12 mouse cellular contexts compared by ENCODE assay signal in the genomic region with DNA sequence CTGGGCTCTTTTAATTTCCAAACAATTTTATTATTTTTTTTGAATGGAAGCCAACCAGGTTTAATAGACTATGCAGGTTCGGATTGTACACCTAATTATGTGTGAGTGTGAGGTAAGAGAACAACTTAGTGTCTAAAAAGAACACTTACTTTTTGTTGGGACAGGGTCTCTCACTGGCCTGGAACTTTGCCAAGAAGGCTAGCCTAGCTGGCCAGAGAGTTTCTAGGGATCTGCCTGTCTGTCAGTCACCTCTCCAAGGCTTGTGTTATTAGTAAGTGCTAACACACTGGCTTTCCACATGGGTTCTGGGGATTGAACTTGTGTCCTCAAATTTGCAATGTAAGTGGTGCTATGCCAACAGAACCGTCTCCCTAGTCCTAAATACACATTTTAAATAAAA.
"Had no signal": no experiment of that assay in that cellular context is flagged by ENCODE, and none has a peak within 500 bp of the region (broad histone marks: within the 10 kb centered on the region; RNA-seq: fewer than 3 reads in every experiment).

No protein-coding gene starts in this region.

- H3K27ac ChIP-seq: kidney, postnatal 0 days; layer of hippocampus, adult 2 months; limb, embryonic 15.5 days; liver, embryonic 13.5 days; midbrain, embryonic 15.5 days; stomach, postnatal 0 days had no signal

- ATAC-seq: liver, postnatal 0 days; midbrain, embryonic 15.5 days had no signal

- H3K36me3 ChIP-seq: limb, embryonic 15.5 days; midbrain, embryonic 15.5 days had no signal

- H3K9me3 ChIP-seq: limb, embryonic 15.5 days; liver, embryonic 13.5 days; midbrain, embryonic 15.5 days had no signal

- H3K4me1 ChIP-seq: liver, embryonic 13.5 days; midbrain, embryonic 15.5 days had no signal

- H3K4me2 ChIP-seq: limb, embryonic 15.5 days; liver, embryonic 13.5 days; midbrain, embryonic 15.5 days had no signal

- H3K4me3 ChIP-seq: layer of hippocampus, adult 2 months; limb, embryonic 15.5 days; liver, embryonic 13.5 days; midbrain, embryonic 15.5 days had no signal

- H3K9ac ChIP-seq: limb, embryonic 15.5 days; liver, embryonic 13.5 days; liver, postnatal 0 days; midbrain, embryonic 15.5 days had no signal

- DNase-seq: kidney, adult 11 months; kidney, adult 9 months; kidney, postnatal 36 days; liver, embryonic 13.5 days; liver, postnatal 0 days; thymus, adult 18-20 months; thymus, postnatal 14 days had no signal

- H3K27me3 ChIP-seq: limb, embryonic 15.5 days; liver, embryonic 13.5 days; midbrain, embryonic 15.5 days had no signal
